Comparison of ENCODE assay signal across 21 mouse cellular contexts in the genomic region with DNA sequence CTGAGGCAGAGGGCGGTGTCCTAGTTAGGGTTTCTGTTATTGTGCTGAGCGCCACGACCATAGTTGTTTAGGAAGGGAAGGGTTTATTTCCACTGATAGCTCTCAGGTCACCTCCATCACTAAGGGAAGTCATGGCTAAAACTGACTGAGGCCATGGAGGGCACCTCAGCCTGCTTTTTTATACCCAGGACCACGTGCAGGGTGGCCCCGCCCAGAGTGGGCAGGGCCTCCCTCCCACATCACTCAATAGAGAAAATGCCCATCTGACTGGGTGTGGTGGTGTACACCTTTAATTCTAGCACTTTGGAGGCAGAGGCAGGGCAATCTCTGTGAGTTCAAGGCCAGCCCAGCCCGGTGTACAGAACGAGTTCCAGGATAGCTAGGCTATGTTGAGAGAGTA. TPM values are rescaled to one million over a fixed set of nuclear protein-coding genes. Genes with fewer than 3 reads are reported as not detected.
DNase-seq lines count a peak whose midpoint lies in the region; TF ChIP-seq lines count a peak whose summit lies in the region.
"Had no signal": no experiment of that assay in that cellular context is flagged by ENCODE, and none has a peak within 500 bp of the region (broad histone marks: within the 10 kb centered on the region; RNA-seq: fewer than 3 reads in every experiment).

No protein-coding gene starts in this region.

- H3K27me3 ChIP-seq in C2C12 (ENCODE audit: control insufficient read depth, insufficient read depth, insufficient read length) (no peaks in the 10 kb centered on the region), myocyte (ENCODE audit: control insufficient read depth, insufficient read depth, insufficient read length) (no peaks in the 10 kb centered on the region)
- H3K27me3 ChIP-seq: embryonic facial prominence, embryonic 12.5 days; forebrain, embryonic 13.5 days; forebrain, embryonic 15.5 days; Patski had no signal

- TF ChIP-seq CTCF in C2C12 (IDR thresholded peaks at IDR 0.05; ENCODE audit: control insufficient read depth, insufficient read depth, insufficient read length) = no peak

- H3K79me2 ChIP-seq in C2C12 (ENCODE audit: control insufficient read depth, insufficient read depth) (no peaks in the 10 kb centered on the region), myocyte (ENCODE audit: control insufficient read depth, insufficient read depth) (no peaks in the 10 kb centered on the region)

- no peaks in the 10 kb centered on the region for H3K79me3 ChIP-seq in C2C12 (ENCODE audit: low read depth)

- peak; percentile 34 for DNase-seq in cerebellum, adult 9-10 months
- no peak for DNase-seq in cerebellum, adult 11 months
- DNase-seq in R1 (ENCODE audit: low read depth, low spot score) = peak; percentile 46
- DNase-seq in left cerebral cortex, adult 18-20 months (ENCODE audit: low spot score in 2 of 2) = no peak
- DNase-seq in retina, postnatal 1 day = no peak
- DNase-seq: adrenal gland, adult 8-10 months; adrenal gland, postnatal 14 days; adrenal gland, postnatal 36 days; B cell, adult 2 months; cerebellum, adult 8-10 months; cerebellum, postnatal 10 days; forebrain, postnatal 0 days had no signal

- TF ChIP-seq POLR2A in myocyte (IDR thresholded peaks at IDR 0.05; ENCODE audit: insufficient read length, low read depth) = no peak

- H3ac ChIP-seq in C2C12 (ENCODE audit: control insufficient read depth, insufficient read length, low read depth) (no peak overlapping the region), myocyte (ENCODE audit: control insufficient read depth, insufficient read length) (no peak overlapping the region)

- H3K4me2 ChIP-seq in myocyte (ENCODE audit: low read depth) = no peak overlapping the region
- H3K4me2 ChIP-seq: embryonic facial prominence, embryonic 12.5 days; forebrain, embryonic 13.5 days; forebrain, embryonic 15.5 days had no signal

- peaks cover 35% of the 10 kb centered on the region for H3K36me3 ChIP-seq in C2C12 (ENCODE audit: control insufficient read depth, insufficient read depth)
- no peaks in the 10 kb centered on the region for H3K36me3 ChIP-seq in myocyte (ENCODE audit: control insufficient read depth, insufficient read depth)

- H3K4me3 ChIP-seq in C2C12 (ENCODE audit: insufficient read depth, poor library complexity, severe bottlenecking) = no peak overlapping the region
- no peak overlapping the region for H3K4me3 ChIP-seq in myocyte
- H3K4me3 ChIP-seq: embryonic facial prominence, embryonic 10.5 days; embryonic facial prominence, embryonic 12.5 days; forebrain, embryonic 13.5 days; forebrain, embryonic 15.5 days had no signal

TF ChIP-seq in C2C12, 6 proteins besides CTCF, POLR2A, EP300 and RAD21:
- TF ChIP-seq MYOD1 (IDR thresholded peaks at IDR 0.05; ENCODE audit: control insufficient read depth, insufficient read length, low read depth) (no peak), USF1 (IDR thresholded peaks at IDR 0.05; ENCODE audit: low read depth) (peak; percentile 70), CEBPB (IDR thresholded peaks at IDR 0.05; ENCODE audit: low read depth) (no peak), MYOG (IDR thresholded peaks at IDR 0.05; ENCODE audit: control insufficient read depth, extremely low read depth, insufficient read length) (no peak)

TF ChIP-seq in myocyte, 11 proteins besides CTCF, POLR2A, EP300 and RAD21:
- TF ChIP-seq MYOG (IDR thresholded peaks at IDR 0.05; ENCODE audit: control insufficient read depth in 1 of 3, insufficient read depth in 1 of 3, insufficient read length in 2 of 3, low read depth in 2 of 3) = no peak
- TF ChIP-seq USF1 (IDR thresholded peaks at IDR 0.05; ENCODE audit: low read depth) = peak; percentile 32

RNA-seq across cellular contexts. Expression of a gene that starts 6.7 kb away (rescaled TPM):
- polyA plus RNA-seq in C2C12 (2012; fragmentation: generic; extraction: Trizol) = 48.1 TPM
- 31.3 TPM for polyA plus RNA-seq in myocyte (2012; fragmentation: generic; extraction: Trizol)
- total RNA-seq in left cerebral cortex, adult 18-20 months (2021) = 10 to 100 TPM; 30.5 to 34.6 TPM

RNA-seq across cellular contexts. Expression of a gene that starts 14.3 kb away (rescaled TPM):
- polyA plus RNA-seq in C2C12 (2012; fragmentation: generic; extraction: Trizol) (0.02 TPM), myocyte (2012; fragmentation: generic; extraction: Trizol) (0.16 TPM)
- 1 to 10 TPM; 1.1 to 1.5 TPM for total RNA-seq in left cerebral cortex, adult 18-20 months (2021)
- polyA plus RNA-seq: Patski had no signal

RNA-seq across cellular contexts. Expression of a gene that starts 21.4 kb away (rescaled TPM):
- polyA plus RNA-seq in C2C12 (2012; fragmentation: generic; extraction: Trizol) (33.3 TPM), myocyte (2012; fragmentation: generic; extraction: Trizol) (23.3 TPM)
- total RNA-seq in left cerebral cortex, adult 18-20 months (2021) = 100 to 1,000 TPM; 415 to 417 TPM

RNA-seq across cellular contexts. Expression of a gene that starts 22.8 kb away (rescaled TPM):
- polyA plus RNA-seq in C2C12 (2012; fragmentation: generic; extraction: Trizol) (not detected), myocyte (2012; fragmentation: generic; extraction: Trizol) (0.17 TPM)
- under 1 TPM; 0.16 to 0.23 TPM for total RNA-seq in left cerebral cortex, adult 18-20 months (2021)

RNA-seq across cellular contexts. Expression of a gene that starts 28.9 kb away (rescaled TPM):
- 0.08 TPM for polyA plus RNA-seq in C2C12 (2012; fragmentation: generic; extraction: Trizol)
- polyA plus RNA-seq in myocyte (2012; fragmentation: generic; extraction: Trizol) = 0.10 TPM
- total RNA-seq in left cerebral cortex, adult 18-20 months (2021) = 1 to 10 TPM; 2.5 to 3.6 TPM
- total RNA-seq: forebrain, postnatal 0 days had no signal
- polyA plus RNA-seq: activated CD4-positive, CD25-positive, alpha-beta regulatory T cell, adult 4 months; embryonic facial prominence, embryonic 10.5 days; embryonic facial prominence, embryonic 12.5 days; forebrain, embryonic 11.5 days; forebrain, embryonic 13.5 days; forebrain, embryonic 15.5 days; forebrain, postnatal 0 days had no signal

Comparison
In these comparisons a context has a peak if more than half of its experiments do, and no peak if none do; other contexts are left out.
1. DNase-seq: peak in cerebellum, adult 9-10 months (single experiment) and R1 (single experiment); none in cerebellum, adult 11 months (single experiment), left cerebral cortex, adult 18-20 months (0 of 2) and retina, postnatal 1 day (single experiment).